Mouse (Mus musculus): ENCODE measurements around the gene Olfr1410. TPM values are rescaled to one million over a fixed set of nuclear protein-coding genes. Genes with fewer than 3 reads are reported as not detected.

Gene Olfr1410
- polyA plus RNA-seq (2015; fragmentation: Nextera tagmentation; extraction: Ambion mirVana): not detected in 2 replicates

DNA sequence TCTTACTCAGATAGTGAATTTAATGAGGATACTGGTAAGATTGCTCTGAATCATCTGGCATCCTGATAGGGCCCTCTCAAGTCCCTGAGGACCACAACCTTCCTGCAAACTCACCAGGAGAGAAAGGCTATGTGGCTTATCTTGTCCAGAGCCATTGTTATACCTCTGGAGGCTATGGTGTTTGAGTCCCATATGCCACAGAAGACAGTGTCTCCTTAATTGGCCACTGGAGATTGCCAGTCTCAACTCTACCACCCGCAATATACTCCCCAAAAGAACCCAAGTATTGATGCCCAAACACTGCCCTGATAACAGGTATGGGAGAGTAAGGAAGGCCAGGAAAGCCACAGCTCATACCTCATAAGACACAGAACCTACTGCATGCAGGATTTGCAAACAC is at the start of gene Olfr1410:
Gene Olfr1410 (plus strand): TSS at position 301 of the 400 bp plus-strand sequence.
- no peaks in the 10 kb centered on the region for H3K4me1 ChIP-seq (replicated peaks)
- no peak within 1 kb of the TSS for H3K4me3 ChIP-seq
- no peak within 1 kb of the TSS for H3K9ac ChIP-seq
- no peak within 1 kb of the TSS for H3K27ac ChIP-seq (replicated peaks)
- H3K36me3 ChIP-seq: no peaks in the 10 kb centered on the region
- no peak within 1 kb of the TSS for H3K4me2 ChIP-seq
- 79% methylated on average over 1 of the region's 1 CpGs for WGBS
- no peaks in the 10 kb centered on the region for H3K9me3 ChIP-seq
- no peaks in the 10 kb centered on the region for H3K27me3 ChIP-seq
- no peak for ATAC-seq (ENCODE audit: low read depth)

DNA sequence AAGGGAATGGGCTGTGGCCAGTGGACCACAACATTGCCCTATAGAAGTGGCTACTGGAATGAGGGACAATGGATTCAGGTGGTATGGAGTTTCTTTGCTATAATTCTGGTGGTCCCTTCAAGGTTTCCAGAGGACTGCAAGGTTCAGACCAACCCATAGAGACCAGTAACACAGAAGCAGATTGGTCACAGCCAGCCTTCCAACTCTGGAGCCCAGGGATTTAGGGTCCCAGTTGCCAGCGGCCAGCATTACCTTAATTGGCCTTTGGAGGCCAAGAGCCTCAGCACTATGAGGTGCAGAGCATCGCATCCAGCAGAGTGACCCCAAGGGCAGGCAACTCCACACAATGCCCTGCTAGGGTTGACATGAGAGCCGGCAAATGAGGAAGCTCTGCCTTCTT is 34.6 kb upstream of the Olfr1410 start, which contains the start of gene Olfr1413:
Gene Olfr1413 (plus strand): TSS at position 301 of the 400 bp plus-strand sequence.
- no peak within 1 kb of the TSS for H3K27ac ChIP-seq (replicated peaks)
- no peak within 1 kb of the TSS for H3K4me3 ChIP-seq
- H3K4me1 ChIP-seq (replicated peaks): no peaks in the 10 kb centered on the region
- no peaks in the 10 kb centered on the region for H3K27me3 ChIP-seq
- 86% methylated on average over 3 of the region's 3 CpGs for WGBS
- no peak within 1 kb of the TSS for H3K4me2 ChIP-seq
- ATAC-seq (ENCODE audit: low read depth): no peak
- H3K9ac ChIP-seq: no peak within 1 kb of the TSS
- no peaks in the 10 kb centered on the region for H3K9me3 ChIP-seq
- H3K36me3 ChIP-seq: no peaks in the 10 kb centered on the region

DNA sequence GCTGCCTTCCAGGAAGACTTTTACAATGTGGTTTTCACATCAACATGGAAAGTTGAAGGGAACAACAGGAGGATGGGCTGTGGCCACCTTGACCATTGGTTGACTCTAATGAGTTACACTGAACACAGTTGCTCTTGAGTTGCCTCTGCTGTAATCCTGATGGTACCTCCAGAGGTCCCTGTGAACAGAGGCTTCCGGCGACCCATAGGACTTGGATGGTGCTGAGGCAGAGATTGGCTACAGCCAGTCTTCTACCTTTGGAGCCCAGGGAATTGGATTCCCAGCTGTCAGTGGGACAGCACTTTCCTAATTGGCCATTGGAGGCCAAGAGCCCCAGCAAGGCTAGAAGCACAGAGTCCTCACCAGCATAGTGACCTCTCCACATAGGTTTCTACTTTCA is 20.1 kb upstream of the Olfr1410 start, which contains the start of gene Olfr1412:
Gene Olfr1412 (plus strand): TSS at position 301 of the 400 bp plus-strand sequence.
- Histone ChIP-seq H3K4me1 (replicated peaks) (no peaks in the 10 kb centered on the region), H3K4me2 (no peak within 1 kb of the TSS), H3K27me3 (no peaks in the 10 kb centered on the region), H3K9ac (no peak within 1 kb of the TSS), H3K4me3 (no peak within 1 kb of the TSS), H3K27ac (replicated peaks) (no peak within 1 kb of the TSS), H3K36me3 (no peaks in the 10 kb centered on the region), H3K9me3 (peaks cover 5% of the 10 kb centered on the region; the same call in 1 of the 2 replicates)
- ATAC-seq (ENCODE audit: low read depth): no peak
- WGBS: 79% methylated on average over 2 of the region's 2 CpGs

DNA sequence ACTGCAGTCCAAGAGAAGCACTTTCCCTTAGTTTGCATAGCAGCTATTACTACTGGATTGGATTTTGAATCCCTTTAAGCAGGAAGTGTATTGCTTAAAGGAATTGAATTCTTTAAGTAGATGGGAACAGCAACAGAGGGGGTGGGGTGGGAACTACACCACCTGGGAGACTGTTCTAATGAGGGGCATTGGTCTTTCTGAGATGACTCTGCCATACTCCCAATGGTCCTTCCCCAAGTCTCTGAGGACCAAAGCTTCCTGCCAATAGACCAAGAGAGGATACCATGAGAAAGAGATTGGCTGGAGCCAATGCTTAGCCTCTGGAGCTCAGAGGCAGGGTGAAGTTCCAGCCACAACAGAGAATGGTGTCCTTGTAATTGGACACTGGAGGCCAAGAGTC is 11.5 kb upstream of the Olfr1410 start, which contains the start of gene Olfr1411:
Gene Olfr1411 (plus strand): TSS at position 301 of the 400 bp plus-strand sequence.
- no peak within 1 kb of the TSS for H3K27ac ChIP-seq (replicated peaks)
- no peaks in the 10 kb centered on the region for H3K36me3 ChIP-seq
- no peak within 1 kb of the TSS for H3K4me2 ChIP-seq
- no peak for ATAC-seq (ENCODE audit: low read depth)
- no peaks in the 10 kb centered on the region for H3K4me1 ChIP-seq (replicated peaks)
- no peak within 1 kb of the TSS for H3K4me3 ChIP-seq
- H3K9ac ChIP-seq: no peak within 1 kb of the TSS
- H3K9me3 ChIP-seq: no peaks in the 10 kb centered on the region
- H3K27me3 ChIP-seq: no peaks in the 10 kb centered on the region

DNA sequence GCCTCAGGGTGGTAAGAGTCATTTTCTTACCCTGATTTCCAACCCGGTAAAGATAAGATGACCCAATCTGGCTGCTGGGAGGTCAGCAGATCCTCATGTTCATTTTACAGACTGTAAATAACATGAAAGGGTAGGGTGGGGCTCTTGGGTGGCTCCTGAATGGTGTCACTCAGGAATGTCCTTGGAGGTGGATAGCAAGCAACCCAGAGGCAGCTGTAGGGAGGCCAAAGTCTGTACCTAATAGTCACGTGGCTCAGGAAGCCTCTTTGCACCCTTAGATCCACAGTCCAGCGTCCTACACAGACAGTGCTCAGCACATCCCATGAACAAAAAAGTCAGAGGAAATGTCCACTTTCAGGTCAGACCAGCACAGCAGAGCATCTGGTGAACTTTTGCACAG is 9.6 kb upstream of the Olfr1410 start:
- no peaks in the 10 kb centered on the region for H3K36me3 ChIP-seq
- 81% methylated on average over 3 of the region's 3 CpGs for WGBS

DNA sequence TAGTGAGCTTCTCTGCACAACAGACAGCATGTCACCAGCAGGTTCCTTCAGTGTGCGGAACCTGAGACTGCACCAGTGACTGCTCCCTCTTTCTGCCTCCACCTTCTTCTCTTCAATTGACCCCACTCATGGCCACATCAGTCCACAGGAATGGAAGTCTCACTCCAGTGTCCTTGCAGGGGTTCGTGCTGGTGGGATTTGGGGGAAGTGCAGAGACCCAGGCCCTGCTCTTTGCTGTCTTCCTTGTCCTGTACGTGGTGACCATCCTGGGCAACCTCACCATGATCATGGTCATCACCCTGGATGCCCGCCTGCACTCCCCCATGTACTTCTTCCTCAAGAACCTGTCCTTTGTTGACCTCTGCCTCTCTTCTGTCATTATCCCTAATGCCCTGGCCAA is 2.1 kb downstream of the Olfr1410 start:
- Histone ChIP-seq H3K4me1 (replicated peaks) (no peaks in the 10 kb centered on the region), H3K9ac (no peak overlapping the region), H3K4me2 (no peak overlapping the region), H3K27ac (replicated peaks) (no peak overlapping the region), H3K27me3 (peaks cover 9% of the 10 kb centered on the region; the same call in 1 of the 2 replicates), H3K4me3 (no peak overlapping the region), H3K36me3 (no peaks in the 10 kb centered on the region), H3K9me3 (no peaks in the 10 kb centered on the region)
- 76% methylated on average over 4 of the region's 4 CpGs for WGBS
- no peak for ATAC-seq (ENCODE audit: low read depth)

More for the DNA sequence above, 9.6 kb upstream of the Olfr1410 start:
- H3K9me3 ChIP-seq: no peaks in the 10 kb centered on the region
- no peaks in the 10 kb centered on the region for H3K27me3 ChIP-seq
- ATAC-seq (ENCODE audit: low read depth): no peak
- no peak overlapping the region for H3K27ac ChIP-seq (replicated peaks)
- H3K4me2 ChIP-seq: no peak overlapping the region
- no peak overlapping the region for H3K4me3 ChIP-seq
- H3K9ac ChIP-seq: no peak overlapping the region
- H3K4me1 ChIP-seq (replicated peaks): no peaks in the 10 kb centered on the region

DNA sequence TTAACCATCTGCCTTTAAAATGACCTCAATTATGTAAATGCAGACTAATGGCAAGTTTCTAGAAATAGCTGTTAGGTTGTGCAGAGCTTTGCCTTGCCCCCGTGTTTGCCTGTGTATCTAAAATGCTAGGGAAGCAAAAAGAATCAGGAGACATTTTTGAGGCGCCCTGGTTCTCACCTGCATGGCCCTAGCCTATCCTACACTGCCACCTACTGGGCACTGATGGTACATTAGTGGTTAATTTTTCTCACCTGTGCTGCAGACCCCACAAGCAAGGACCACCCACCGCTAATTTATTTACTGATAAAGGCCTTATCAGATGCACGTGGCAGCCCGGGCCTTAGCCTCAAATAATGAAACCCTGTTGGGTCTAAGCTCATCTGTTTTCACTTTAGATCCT is 5.4 kb downstream of the Olfr1410 start:
- Histone ChIP-seq H3K9me3 (no peaks in the 10 kb centered on the region), H3K27me3 (peaks cover 9% of the 10 kb centered on the region; the same call in 1 of the 2 replicates), H3K9ac (no peak overlapping the region), H3K4me1 (replicated peaks) (no peaks in the 10 kb centered on the region), H3K27ac (replicated peaks) (no peak overlapping the region), H3K36me3 (no peaks in the 10 kb centered on the region), H3K4me2 (no peak overlapping the region), H3K4me3 (no peak overlapping the region)
- 9% methylated on average over 5 of the region's 5 CpGs for WGBS
- no peak for ATAC-seq (ENCODE audit: low read depth)

DNA sequence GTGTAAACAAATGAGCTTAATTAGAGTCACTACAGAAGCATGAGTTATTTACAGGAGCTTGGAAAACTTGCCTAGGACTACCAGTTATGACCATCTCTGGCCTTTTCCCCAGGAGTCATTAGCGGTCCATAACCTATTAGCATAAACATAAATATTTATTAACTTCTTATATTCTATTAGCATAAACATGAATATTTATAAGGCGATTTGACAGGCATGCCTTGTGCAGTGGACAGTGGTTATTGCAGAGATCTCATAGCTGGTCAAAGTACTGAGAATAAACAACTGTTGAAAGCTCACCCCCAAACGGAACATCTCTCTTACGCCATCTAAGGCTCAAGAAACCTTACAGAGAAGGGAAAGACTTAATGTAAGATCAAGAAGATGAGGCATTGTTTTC is 7.6 kb downstream of the Olfr1410 start:
- H3K9me3 ChIP-seq: no peaks in the 10 kb centered on the region
- 44% methylated on average over 4 of the region's 4 CpGs for WGBS
- no peak for ATAC-seq (ENCODE audit: low read depth)
- no peaks in the 10 kb centered on the region for H3K4me1 ChIP-seq (replicated peaks)
- no peak overlapping the region for H3K27ac ChIP-seq (replicated peaks)
- no peak overlapping the region for H3K9ac ChIP-seq
- H3K36me3 ChIP-seq: no peaks in the 10 kb centered on the region
- peaks cover 9% of the 10 kb centered on the region; the same call in 1 of the 2 replicates for H3K27me3 ChIP-seq
- no peak overlapping the region for H3K4me2 ChIP-seq
- no peak overlapping the region for H3K4me3 ChIP-seq

DNA sequence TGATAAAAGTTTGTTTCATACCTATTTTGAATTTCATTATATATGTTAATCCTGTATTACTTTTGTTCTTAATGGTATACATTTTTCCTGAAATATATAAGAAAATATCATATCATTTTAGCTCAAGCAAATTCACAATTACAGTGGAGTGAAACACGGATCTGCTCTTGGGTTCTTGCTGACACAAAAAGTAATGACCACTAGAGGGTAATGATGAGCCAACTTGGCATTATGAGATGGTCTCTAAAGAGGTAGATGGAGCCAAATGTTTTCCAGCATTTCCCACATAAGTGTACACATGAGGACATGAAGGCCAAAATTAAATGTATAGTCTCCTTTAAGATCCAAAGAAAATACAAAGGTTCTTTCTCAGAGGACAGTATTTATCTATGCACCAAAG is 8.9 kb downstream of the Olfr1410 start:
- Histone ChIP-seq H3K4me3 (no peak overlapping the region), H3K27ac (replicated peaks) (no peak overlapping the region), H3K4me2 (no peak overlapping the region), H3K27me3 (peaks cover 9% of the 10 kb centered on the region; the same call in 1 of the 2 replicates), H3K36me3 (no peaks in the 10 kb centered on the region), H3K9me3 (no peaks in the 10 kb centered on the region), H3K9ac (no peak overlapping the region), H3K4me1 (replicated peaks) (no peaks in the 10 kb centered on the region)
- no peak for ATAC-seq (ENCODE audit: low read depth)
- WGBS: 13% methylated on average over 1 of the region's 1 CpGs

DNA sequence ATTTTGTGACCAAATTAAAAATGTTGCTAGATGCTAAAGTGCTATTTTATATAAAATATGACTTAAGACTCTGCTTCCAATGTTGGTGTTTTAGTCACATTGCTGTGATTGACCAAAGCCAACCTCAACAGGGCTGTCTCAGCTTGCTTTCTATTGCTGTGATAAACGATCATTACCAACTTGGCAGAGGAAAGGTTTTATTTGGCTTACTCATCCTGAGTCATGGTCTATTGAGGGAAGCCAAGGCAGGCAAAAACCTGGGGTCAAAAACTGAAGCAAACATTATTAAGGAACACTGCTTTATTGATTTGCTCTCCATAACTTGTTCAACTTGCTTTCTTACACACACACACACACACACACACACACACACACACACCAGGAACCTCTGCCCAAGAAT is 10.5 kb downstream of the Olfr1410 start:
- H3K36me3 ChIP-seq: no peaks in the 10 kb centered on the region
- no peak overlapping the region for H3K9ac ChIP-seq
- ATAC-seq (ENCODE audit: low read depth): no peak
- 84% methylated on average over 1 of the region's 1 CpGs for WGBS
- no peaks in the 10 kb centered on the region for H3K4me1 ChIP-seq (replicated peaks)
- H3K9me3 ChIP-seq: no peaks in the 10 kb centered on the region
- H3K4me2 ChIP-seq: no peak overlapping the region
- H3K27me3 ChIP-seq: peaks cover 14% of the 10 kb centered on the region; the same call in 1 of the 2 replicates
- H3K4me3 ChIP-seq: no peak overlapping the region
- H3K27ac ChIP-seq (replicated peaks): no peak overlapping the region

DNA sequence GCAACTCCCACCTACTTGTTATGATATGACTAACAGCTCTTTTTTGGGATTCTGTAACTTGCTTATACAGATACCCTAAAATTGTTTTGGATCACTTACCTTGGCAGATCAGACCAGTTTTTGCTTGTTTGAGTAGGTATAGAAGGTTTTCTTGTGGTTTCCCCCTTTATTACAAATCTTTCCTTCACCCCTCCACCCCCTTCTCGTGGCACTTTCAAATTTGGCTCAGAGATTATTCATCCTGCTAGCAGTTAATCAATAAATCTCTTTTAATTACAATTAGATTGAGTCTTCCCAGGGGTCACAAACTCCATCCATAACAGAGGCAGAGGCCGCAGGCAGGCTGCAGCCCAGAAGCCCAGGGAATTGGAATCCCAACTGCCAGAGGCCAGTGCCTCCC is 11.9 kb downstream of the Olfr1410 start, which contains the start of gene Olfr12:
Gene Olfr12 (plus strand): TSS at position 301 of the 400 bp plus-strand sequence.
- H3K27me3 ChIP-seq: 0 out of 2 replicates have a peak, but pooled peaks cover 5% of the 10 kb centered on the region
- H3K4me2 ChIP-seq: no peak within 1 kb of the TSS
- H3K9ac ChIP-seq: no peak within 1 kb of the TSS
- no peaks in the 10 kb centered on the region for H3K36me3 ChIP-seq
- no peak within 1 kb of the TSS for H3K27ac ChIP-seq (replicated peaks)
- H3K4me3 ChIP-seq: no peak within 1 kb of the TSS
- H3K4me1 ChIP-seq (replicated peaks): no peaks in the 10 kb centered on the region
- H3K9me3 ChIP-seq: no peaks in the 10 kb centered on the region
- WGBS: 54% methylated on average over 2 of the region's 2 CpGs
- no peak for ATAC-seq (ENCODE audit: low read depth)

DNA sequence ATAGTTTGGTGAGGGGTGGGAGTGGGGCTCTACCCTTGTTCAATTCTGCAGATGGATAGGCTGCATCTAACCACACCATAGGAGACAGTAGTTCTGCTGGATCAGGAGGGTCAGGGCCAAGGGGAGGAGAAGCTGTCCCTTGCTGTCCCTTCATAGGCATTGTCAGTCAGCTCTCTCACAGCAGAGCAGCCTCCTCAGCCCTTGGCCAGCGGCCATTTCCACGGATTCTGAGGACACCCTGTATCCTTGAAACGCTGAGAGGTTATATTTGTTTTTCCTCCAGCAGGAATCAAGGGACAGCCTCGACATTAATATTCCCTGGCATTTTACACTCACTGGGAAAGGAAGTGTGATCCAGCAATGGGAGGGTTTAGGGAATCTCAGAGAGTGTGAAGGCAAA is 12.8 kb downstream of the Olfr1410 start:
- Histone ChIP-seq H3K4me1 (replicated peaks) (no peaks in the 10 kb centered on the region), H3K36me3 (no peaks in the 10 kb centered on the region), H3K9ac (no peak overlapping the region), H3K4me2 (no peak overlapping the region), H3K9me3 (no peaks in the 10 kb centered on the region), H3K4me3 (no peak overlapping the region), H3K27ac (replicated peaks) (no peak overlapping the region), H3K27me3 (0 out of 2 replicates have a peak, but pooled peaks cover 5% of the 10 kb centered on the region)
- 69% methylated on average over 4 of the region's 4 CpGs for WGBS
- no peak for ATAC-seq (ENCODE audit: low read depth)

DNA sequence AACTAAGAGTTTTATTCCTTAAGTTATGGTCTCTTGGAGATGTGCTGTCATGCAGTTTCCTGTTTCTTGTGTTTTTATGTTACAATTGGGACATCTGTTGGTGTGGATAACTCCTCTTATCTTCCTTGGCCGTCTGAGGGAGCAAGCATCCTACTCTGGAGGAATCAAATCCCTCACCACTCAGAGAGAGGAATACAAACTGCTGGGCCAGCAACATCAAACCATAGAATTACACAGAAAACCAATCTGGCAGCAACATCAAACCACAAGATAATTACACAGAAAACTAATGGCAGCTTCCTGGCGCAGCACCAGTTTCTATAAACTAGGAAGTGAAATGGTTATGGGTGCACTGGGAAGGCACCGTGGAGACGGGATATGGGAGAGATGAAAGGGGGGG is 22.6 kb downstream of the Olfr1410 start:
- WGBS: 64% methylated on average over 4 of the region's 4 CpGs
- Histone ChIP-seq H3K4me3 (no peak overlapping the region), H3K27me3 (no peaks in the 10 kb centered on the region), H3K27ac (replicated peaks) (no peak overlapping the region), H3K36me3 (no peaks in the 10 kb centered on the region), H3K9ac (no peak overlapping the region), H3K4me1 (replicated peaks) (no peaks in the 10 kb centered on the region), H3K9me3 (no peaks in the 10 kb centered on the region), H3K4me2 (no peak overlapping the region)
- ATAC-seq (ENCODE audit: low read depth): no peak

Data from neural tube, embryonic 13.5 days (tissue).